Comparison of ENCODE assay signal across 21 mouse cellular contexts in the genomic region with DNA sequence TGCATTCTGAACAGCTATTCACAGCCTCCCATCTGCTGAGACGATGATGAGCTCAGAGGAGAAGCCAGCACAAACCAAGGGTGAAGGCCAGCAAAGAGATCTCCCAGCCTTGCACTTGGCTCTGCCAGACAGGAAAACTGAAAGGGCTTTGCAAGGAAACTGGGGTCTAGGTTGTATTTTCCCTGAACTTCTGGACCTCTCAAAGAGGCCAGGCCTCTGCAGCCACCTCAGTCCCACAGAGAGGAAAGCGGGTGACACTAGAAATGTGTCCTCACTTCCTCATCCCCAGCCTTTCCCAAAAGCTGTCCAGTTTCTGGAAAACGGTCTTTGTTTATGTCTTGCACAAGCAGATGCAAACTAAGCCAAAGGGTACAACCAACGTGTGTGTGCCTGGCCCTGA. TPM values are rescaled to one million over a fixed set of nuclear protein-coding genes. Genes with fewer than 3 reads are reported as not detected.
A peak's percentile ranks its signal among the peaks of the same experiment; 100 is the strongest.
DNase-seq lines count a peak whose midpoint lies in the region; ATAC-seq and TF ChIP-seq lines count a peak whose summit lies in the region.
"Had no signal": no experiment of that assay in that cellular context is flagged by ENCODE, and none has a peak within 500 bp of the region (broad histone marks: within the 10 kb centered on the region; RNA-seq: fewer than 3 reads in every experiment).

No protein-coding gene starts in this region.

- H3K4me1 ChIP-seq in kidney, postnatal 0 days (replicated peaks; ENCODE audit: insufficient read depth, low read length), result no peaks in the 10 kb centered on the region; the same call in 1 of the 2 replicates
- H3K4me1 ChIP-seq in lung, postnatal 0 days (ENCODE audit: insufficient read depth, low read depth, low read length), result peaks cover under 1% of the 10 kb centered on the region; the same call in 1 of the 2 replicates
- peaks cover 15% of the 10 kb centered on the region for H3K4me1 ChIP-seq in stomach, embryonic 16.5 days (ENCODE audit: control insufficient read depth, insufficient read depth, low read length)
- peaks cover 21% of the 10 kb centered on the region for H3K4me1 ChIP-seq in neural tube, embryonic 15.5 days
- H3K4me1 ChIP-seq: embryonic facial prominence, embryonic 15.5 days had no signal

- no peak overlapping the region for H3K9ac ChIP-seq in kidney, postnatal 0 days (ENCODE audit: low read depth, low read length)
- H3K9ac ChIP-seq in lung, postnatal 0 days (replicated peaks; ENCODE audit: low read depth), result no peak overlapping the region
- no peak overlapping the region for H3K9ac ChIP-seq in stomach, embryonic 16.5 days (ENCODE audit: low read length)
- H3K9ac ChIP-seq in neural tube, embryonic 15.5 days (replicated peaks), result no peak overlapping the region
- H3K9ac ChIP-seq: embryonic facial prominence, embryonic 15.5 days; forebrain, embryonic 15.5 days; heart, embryonic 12.5 days; midbrain, embryonic 13.5 days had no signal

- DNase-seq in kidney, postnatal 0 days (ENCODE audit: low spot score), result peak; percentile 67
- DNase-seq in kidney, adult 11 months, result no peak
- peak; percentile 72 for DNase-seq in lung, postnatal 0 days (ENCODE audit: low spot score)
- no peak for DNase-seq in lung, adult 18-20 months
- peak; percentile 29 to 32 for DNase-seq in kidney, postnatal 36 days
- DNase-seq: adrenal gland, postnatal 10 days; B cell, adult 2 months; cerebellum, adult 2 months; gastrocnemius, postnatal 25 days had no signal

- no peaks in the 10 kb centered on the region for H3K27me3 ChIP-seq in kidney, postnatal 0 days (ENCODE audit: insufficient read depth, low read length)
- no peaks in the 10 kb centered on the region for H3K27me3 ChIP-seq in lung, postnatal 0 days (replicated peaks; ENCODE audit: insufficient read depth, low read length)
- H3K27me3 ChIP-seq in stomach, embryonic 16.5 days (ENCODE audit: control insufficient read depth, insufficient read depth, low read length), result no peaks in the 10 kb centered on the region
- no peaks in the 10 kb centered on the region for H3K27me3 ChIP-seq in neural tube, embryonic 15.5 days (replicated peaks)
- H3K27me3 ChIP-seq: CH12.LX; embryonic facial prominence, embryonic 15.5 days; forebrain, embryonic 15.5 days; heart, embryonic 12.5 days; midbrain, embryonic 13.5 days; Patski had no signal

- H3K36me3 ChIP-seq in kidney, postnatal 0 days (ENCODE audit: insufficient read depth, low read length), result no peaks in the 10 kb centered on the region
- H3K36me3 ChIP-seq in lung, postnatal 0 days (ENCODE audit: insufficient read depth, low read length), result no peaks in the 10 kb centered on the region
- H3K36me3 ChIP-seq in stomach, embryonic 16.5 days (ENCODE audit: control insufficient read depth, insufficient read depth, low read length), result no peaks in the 10 kb centered on the region
- no peaks in the 10 kb centered on the region for H3K36me3 ChIP-seq in neural tube, embryonic 15.5 days
- H3K36me3 ChIP-seq: embryonic facial prominence, embryonic 15.5 days; forebrain, embryonic 15.5 days; G1E; heart, embryonic 12.5 days; hindbrain, embryonic 10.5 days; midbrain, embryonic 13.5 days had no signal

- no peak overlapping the region for H3K4me2 ChIP-seq in kidney, postnatal 0 days (ENCODE audit: low read length)
- H3K4me2 ChIP-seq in lung, postnatal 0 days (replicated peaks; ENCODE audit: low read depth, low read length), result no peak overlapping the region
- no peak overlapping the region for H3K4me2 ChIP-seq in stomach, embryonic 16.5 days (ENCODE audit: low read depth, low read length)
- no peak overlapping the region for H3K4me2 ChIP-seq in neural tube, embryonic 15.5 days
- H3K4me2 ChIP-seq: embryonic facial prominence, embryonic 15.5 days; forebrain, embryonic 15.5 days; heart, embryonic 12.5 days; midbrain, embryonic 13.5 days had no signal

- WGBS in kidney, postnatal 0 days, result 67% methylated on average over 4 of the region's 4 CpGs
- WGBS in lung, postnatal 0 days, result 51% methylated on average over 4 of the region's 4 CpGs
- 54% methylated on average over 4 of the region's 4 CpGs for WGBS in stomach, embryonic 16.5 days
- WGBS in neural tube, embryonic 15.5 days, result 83% methylated on average over 4 of the region's 4 CpGs

- peak; percentile 54 for TF ChIP-seq EP300 in lung, postnatal 0 days (IDR thresholded peaks at IDR 0.05)

- no peaks in the 10 kb centered on the region for H3K9me3 ChIP-seq in kidney, postnatal 0 days (replicated peaks; ENCODE audit: low read length)
- no peaks in the 10 kb centered on the region for H3K9me3 ChIP-seq in lung, postnatal 0 days (ENCODE audit: low read length)
- no peaks in the 10 kb centered on the region for H3K9me3 ChIP-seq in stomach, embryonic 16.5 days (replicated peaks; ENCODE audit: control insufficient read depth, low read length)
- no peaks in the 10 kb centered on the region for H3K9me3 ChIP-seq in neural tube, embryonic 15.5 days (replicated peaks)
- H3K9me3 ChIP-seq: embryonic facial prominence, embryonic 15.5 days; forebrain, embryonic 15.5 days; G1E; heart, embryonic 12.5 days; hindbrain, embryonic 10.5 days; midbrain, embryonic 13.5 days had no signal

- H3K27ac ChIP-seq in kidney, postnatal 0 days, result 0 out of 2 replicates have a peak overlapping the region, but pooled peaks have one; percentile 8
- H3K27ac ChIP-seq in lung, postnatal 0 days (ENCODE audit: low read length), result 0 out of 2 replicates have a peak overlapping the region, but pooled peaks have one; percentile 26
- H3K27ac ChIP-seq in stomach, embryonic 16.5 days (ENCODE audit: low read length), result peak overlapping the region; percentile 60
- H3K27ac ChIP-seq in neural tube, embryonic 15.5 days (replicated peaks), result no peak overlapping the region
- H3K27ac ChIP-seq: embryonic facial prominence, embryonic 15.5 days; forebrain, embryonic 15.5 days; hindbrain, embryonic 10.5 days; layer of hippocampus, adult 2 months; midbrain, embryonic 13.5 days had no signal

- H3K4me3 ChIP-seq in kidney, postnatal 0 days (replicated peaks; ENCODE audit: low read depth, low read length), result no peak overlapping the region
- H3K4me3 ChIP-seq in lung, postnatal 0 days (ENCODE audit: low read depth, low read length), result no peak overlapping the region
- no peak overlapping the region for H3K4me3 ChIP-seq in stomach, embryonic 16.5 days (replicated peaks; ENCODE audit: low read length)
- H3K4me3 ChIP-seq in neural tube, embryonic 15.5 days (replicated peaks), result no peak overlapping the region
- H3K4me3 ChIP-seq: embryonic facial prominence, embryonic 15.5 days; forebrain, embryonic 15.5 days; heart, embryonic 12.5 days; hindbrain, embryonic 10.5 days; layer of hippocampus, adult 2 months; midbrain, embryonic 13.5 days had no signal

- no peak for ATAC-seq in kidney, postnatal 0 days (replicated peaks; ENCODE audit: low FRiP score, low read depth)
- ATAC-seq in lung, postnatal 0 days, result peak; percentile 60
- ATAC-seq in stomach, embryonic 16.5 days (ENCODE audit: insufficient read depth, low FRiP score), result no peak
- no peak for ATAC-seq in neural tube, embryonic 15.5 days (ENCODE audit: low FRiP score)
- ATAC-seq: forebrain, embryonic 15.5 days; hindbrain, embryonic 16.5 days; midbrain, embryonic 13.5 days; Patski had no signal

- TF ChIP-seq CTCF in kidney, postnatal 0 days (IDR thresholded peaks at IDR 0.05; ENCODE audit: low read depth), result no peak
- no peak for TF ChIP-seq CTCF in lung, postnatal 0 days (IDR thresholded peaks at IDR 0.05)

RNA-seq across cellular contexts. Expression of gene Afap1l2, which starts 54.2 kb away (rescaled TPM):
- 21.3 and 22.0 TPM in 2 replicates for polyA plus RNA-seq in kidney, postnatal 0 days (2015; fragmentation: Nextera tagmentation; extraction: Ambion mirVana)
- polyA plus RNA-seq in lung, postnatal 0 days (2015; fragmentation: Nextera tagmentation; extraction: Ambion mirVana), result 15.5 and 18.8 TPM in 2 replicates
- polyA plus RNA-seq in stomach, embryonic 16.5 days (2015; fragmentation: Nextera tagmentation; extraction: Ambion mirVana), result 23.1 and 23.9 TPM in 2 replicates
- 12.3 and 15.9 TPM in 2 replicates for polyA plus RNA-seq in neural tube, embryonic 15.5 days (2015; fragmentation: Nextera tagmentation; extraction: Ambion mirVana)
- polyA plus RNA-seq: G1E had no signal

Comparison
In these comparisons a context has a peak if more than half of its experiments do, and no peak if none do; other contexts are left out.
1. DNase-seq: peak in kidney, postnatal 0 days (single experiment), lung, postnatal 0 days (single experiment) and kidney, postnatal 36 days (2 of 2); none in kidney, adult 11 months (single experiment) and lung, adult 18-20 months (0 of 2).